Mouse (Mus musculus): Measurements from ENCODE around the gene Tcp11l2. TPM values are rescaled to one million over a fixed set of nuclear protein-coding genes. Genes with fewer than 3 reads are reported as not detected.

The Tcp11l2 gene
- 4.7 TPM for polyA plus RNA-seq (2015; fragmentation: Illumina TruSeq; extraction: RNeasy Lipid Tissue Mini Kit (QIAGEN cat#74804); ENCODE audit: insufficient read depth, low read depth, low replicate concordance)

GRCm38 (mm10) chr10:84576395-84577070 is at the start of gene Tcp11l2:
Tcp11l2 (plus strand) TSS chr10:84576626.

GRCm38 (mm10) chr10:84533912-84534671 is 42.3 kb upstream of the Tcp11l2 start, which contains the start of gene Ckap4:
Ckap4 (minus strand) TSS chr10:84534062.

GRCm38 (mm10) chr10:84621826-84622790 is 45.7 kb downstream of the Tcp11l2 start, which contains the start of gene Polr3b:
Polr3b (plus strand) TSS chr10:84622292.

Other genes with a start within 250 kb of the Tcp11l2 start
- gene Nuak1, start 136.0 kb upstream of the Tcp11l2 start, polyA plus RNA-seq (2015; fragmentation: Illumina TruSeq; extraction: RNeasy Lipid Tissue Mini Kit (QIAGEN cat#74804); ENCODE audit: insufficient read depth, low read depth, low replicate concordance): 3.6 TPM
- gene Ckap4, start 42.6 kb upstream of the Tcp11l2 start, polyA plus RNA-seq (2015; fragmentation: Illumina TruSeq; extraction: RNeasy Lipid Tissue Mini Kit (QIAGEN cat#74804); ENCODE audit: insufficient read depth, low read depth, low replicate concordance): 6.3 TPM
- gene Polr3b, start 45.7 kb downstream of the Tcp11l2 start, polyA plus RNA-seq (2015; fragmentation: Illumina TruSeq; extraction: RNeasy Lipid Tissue Mini Kit (QIAGEN cat#74804); ENCODE audit: insufficient read depth, low read depth, low replicate concordance): 3.7 TPM
- not detected for gene Rfx4, start 179.4 kb downstream of the Tcp11l2 start, polyA plus RNA-seq (2015; fragmentation: Illumina TruSeq; extraction: RNeasy Lipid Tissue Mini Kit (QIAGEN cat#74804); ENCODE audit: insufficient read depth, low read depth, low replicate concordance)